Comparison of ENCODE assay signal across 8 mouse cellular contexts in genomic region chr6:77243541-77244231, GRCm38 (mm10). TPM values are rescaled to one million over a fixed set of nuclear protein-coding genes. Genes with fewer than 3 reads are reported as not detected.
DNase-seq lines count a peak whose midpoint lies in the region; ATAC-seq lines count a peak whose summit lies in the region.

No protein-coding gene starts in this region.

- no peak for DNase-seq in kidney, adult 9 months
- peak; percentile 66 to 67 for DNase-seq in cerebellum, postnatal 25 days
- DNase-seq in hindbrain, embryonic 10.5 days (ENCODE audit: low spot score), result peak; percentile 77
- peak; percentile 36 to 43 for DNase-seq in left cerebral cortex, postnatal 14 days (ENCODE audit: low spot score in 2 of 2)
- no peak for DNase-seq in urinary bladder, adult 2 months (ENCODE audit: low spot score)
- no peak for DNase-seq in natural killer cell, adult 2 months (ENCODE audit: low spot score in 2 of 2)

- no peak overlapping the region for H3K27ac ChIP-seq in kidney, embryonic 14.5 days (ENCODE audit: low read depth, low read length)
- peak overlapping the region; percentile 88 for H3K27ac ChIP-seq in hindbrain, embryonic 10.5 days
- peak overlapping the region; percentile 90 for H3K27ac ChIP-seq in neural tube, embryonic 14.5 days (ENCODE audit: low read depth, low read length)

- 0 out of 2 replicates have a peak, but pooled peaks cover 6% of the 10 kb centered on the region for H3K4me1 ChIP-seq in kidney, embryonic 14.5 days (ENCODE audit: control insufficient read depth, insufficient read depth, low read length)
- peaks cover 17% of the 10 kb centered on the region for H3K4me1 ChIP-seq in hindbrain, embryonic 10.5 days (replicated peaks)
- H3K4me1 ChIP-seq in neural tube, embryonic 14.5 days (ENCODE audit: control insufficient read depth, insufficient read depth, low read length), result peaks cover 9% of the 10 kb centered on the region; the same call in 1 of the 2 replicates

- peaks cover 52% of the 10 kb centered on the region for H3K27me3 ChIP-seq in kidney, embryonic 14.5 days (ENCODE audit: control insufficient read depth, insufficient read depth, low read length)
- H3K27me3 ChIP-seq in hindbrain, embryonic 10.5 days (ENCODE audit: insufficient read depth, poor library complexity, severe bottlenecking), result peaks cover 56% of the 10 kb centered on the region
- no peaks in the 10 kb centered on the region for H3K27me3 ChIP-seq in neural tube, embryonic 14.5 days (ENCODE audit: control insufficient read depth, insufficient read depth, low read length)

- peak overlapping the region; percentile 92 for H3K4me2 ChIP-seq in kidney, embryonic 14.5 days (replicated peaks; ENCODE audit: low read depth, low read length)
- H3K4me2 ChIP-seq in neural tube, embryonic 14.5 days (ENCODE audit: low read depth, low read length), result peak overlapping the region; percentile 57

- intact Hi-C loops in left cerebral cortex, postnatal 14 days (cut with DNase I), result no loop called here

- ATAC-seq in kidney, embryonic 14.5 days (ENCODE audit: low FRiP score, low TSS enrichment), result peak; percentile 78
- ATAC-seq in neural tube, embryonic 14.5 days (ENCODE audit: low read depth), result peak; percentile 67

- no peaks in the 10 kb centered on the region for H3K9me3 ChIP-seq in kidney, embryonic 14.5 days (ENCODE audit: control insufficient read depth, low read length)
- no peaks in the 10 kb centered on the region for H3K9me3 ChIP-seq in hindbrain, embryonic 10.5 days
- no peaks in the 10 kb centered on the region for H3K9me3 ChIP-seq in neural tube, embryonic 14.5 days (ENCODE audit: control insufficient read depth, low read length)

- under 1% methylated on average over 43 of the region's 43 CpGs for WGBS in kidney, embryonic 14.5 days
- under 1% methylated on average over 43 of the region's 43 CpGs for WGBS in hindbrain, embryonic 10.5 days
- under 1% methylated on average over 43 of the region's 43 CpGs for WGBS in neural tube, embryonic 14.5 days

- H3K4me3 ChIP-seq in kidney, embryonic 14.5 days (ENCODE audit: low read length), result peak overlapping the region; percentile 49
- peak overlapping the region; percentile 64 for H3K4me3 ChIP-seq in hindbrain, embryonic 10.5 days
- H3K4me3 ChIP-seq in neural tube, embryonic 14.5 days (ENCODE audit: low read depth, low read length), result peak overlapping the region; percentile 64

- peak overlapping the region; percentile 29; the same call in 1 of the 2 replicates for H3K9ac ChIP-seq in kidney, embryonic 14.5 days (ENCODE audit: low read depth, low read length)
- peak overlapping the region; percentile 76 for H3K9ac ChIP-seq in neural tube, embryonic 14.5 days (replicated peaks; ENCODE audit: low read depth, low read length)

- no peaks in the 10 kb centered on the region for H3K36me3 ChIP-seq in kidney, embryonic 14.5 days (ENCODE audit: control insufficient read depth, insufficient read depth, low read length)
- no peaks in the 10 kb centered on the region for H3K36me3 ChIP-seq in hindbrain, embryonic 10.5 days
- no peaks in the 10 kb centered on the region for H3K36me3 ChIP-seq in neural tube, embryonic 14.5 days (ENCODE audit: control insufficient read depth, insufficient read depth, low read length)

RNA-seq across cellular contexts. Expression of gene Lrrtm1, which starts 1.2 kb away (rescaled TPM):
- polyA plus RNA-seq in kidney, embryonic 14.5 days (2014; fragmentation: Nextera tagmentation; extraction: Ambion mirVana), result 4.2 and 5.0 TPM in 2 replicates
- polyA plus RNA-seq in hindbrain, embryonic 10.5 days (2016; fragmentation: Nextera tagmentation; extraction: Ambion mirVana), result 8.9 and 11.6 TPM in 2 replicates
- 10 to 100 TPM; 90.0 to 91.8 TPM for total RNA-seq in left cerebral cortex, postnatal 14 days (2021)
- polyA plus RNA-seq in neural tube, embryonic 14.5 days (2014; fragmentation: Nextera tagmentation; extraction: Ambion mirVana), result 48.6 and 48.9 TPM in 2 replicates
- 0.75 and 0.80 TPM in 2 replicates for polyA plus RNA-seq in urinary bladder, adult 2 months (2012; rRNA removed)

Comparison
In these comparisons a context has a peak if more than half of its experiments do, and no peak if none do; other contexts are left out.
1. DNase-seq: peak in cerebellum, postnatal 25 days (2 of 2), hindbrain, embryonic 10.5 days (single experiment) and left cerebral cortex, postnatal 14 days (2 of 2); none in kidney, adult 9 months (single experiment), urinary bladder, adult 2 months (single experiment) and natural killer cell, adult 2 months (0 of 2).
2. Peak in every context shown above with its lines, with median percentiles within 50 percentile points of each other: H3K4me3 ChIP-seq.